Mouse (Mus musculus) megakaryocyte, embryonic 14.5 days (primary cell): ENCODE data around the gene Il1r1.

Source experiments
- FLI1 ChIP-seq: IDR thresholded peaks from 2 replicates; pipeline ENCODE4 v1.6.1; 2012; ENCODE audit warnings: low read length, inconsistent platforms, mixed read lengths
- GATA1 ChIP-seq: IDR thresholded peaks from 3 replicates; pipeline ENCODE4 v1.6.1; 2012; ENCODE audit warnings: mixed read lengths, low read length, inconsistent platforms, borderline replicate concordance

DNA sequence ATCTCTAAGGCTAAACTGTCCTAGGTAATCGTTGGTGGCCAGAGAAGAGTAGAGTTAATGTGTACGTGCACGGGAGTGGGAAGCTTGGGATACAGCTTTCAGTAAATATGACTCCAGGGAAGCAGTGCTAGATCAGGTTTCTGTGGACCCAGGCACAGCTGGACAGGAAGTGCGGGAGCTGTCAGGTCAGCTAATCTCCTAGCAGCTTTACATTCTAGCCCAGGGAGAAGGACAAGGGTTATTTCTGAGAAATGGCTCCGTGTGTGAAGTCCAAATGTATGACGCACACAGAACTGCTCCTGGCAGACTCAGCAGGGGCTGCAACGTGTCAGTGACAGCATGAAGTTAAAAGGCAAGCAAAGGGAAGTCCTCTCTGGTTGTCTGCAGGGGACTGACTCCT is 8.3 kb downstream of the Il1r1 start:
- TF ChIP-seq FLI1 (no peak), GATA1 (no peak)
